Mouse (Mus musculus) thymus, adult 2 months (tissue): ENCODE measurements around the gene Rrp1. TPM values are rescaled to one million over a fixed set of nuclear protein-coding genes. Genes with fewer than 3 reads are reported as not detected.

Source experiments
- DNase-seq: peaks from one replicate; pipeline ENCODE4 v3.0.0; 2021
- H3K27ac ChIP-seq: fragments of 200-500 bp; 2 replicates; pipeline ENCODE4 v1.5.1; 2012; ENCODE audit warnings: low read length, control low read depth; ENCODE audit not compliant: control insufficient read depth, insufficient read depth
- H3K27me3 ChIP-seq: fragments of 200-500 bp; 2 replicates; pipeline ENCODE4 v1.6.1; 2012; ENCODE audit warnings: mild to moderate bottlenecking, low read length, moderate library complexity, mixed read lengths; ENCODE audit not compliant: control insufficient read depth, insufficient read depth
- H3K36me3 ChIP-seq: fragments of 200-500 bp; 2 replicates; pipeline ENCODE4 v1.6.1; 2012; ENCODE audit warnings: mild to moderate bottlenecking, low read length, moderate library complexity; ENCODE audit not compliant: control insufficient read depth, insufficient read depth
- H3K4me1 ChIP-seq: fragments of 200-500 bp; replicated peaks from 2 replicates; pipeline ENCODE4 v1.6.1; 2012; ENCODE audit warnings: low read length; ENCODE audit not compliant: control insufficient read depth, insufficient read depth
- H3K4me3 ChIP-seq: fragments of 200-500 bp; 2 replicates; pipeline ENCODE4 v1.5.1; 2012; ENCODE audit warnings: mild to moderate bottlenecking, low read length, control low read depth, moderate library complexity; ENCODE audit not compliant: control insufficient read depth, insufficient read depth
- CTCF ChIP-seq: fragments of 200-500 bp; IDR thresholded peaks from 2 replicates; pipeline ENCODE4 v1.5.1; 2012; ENCODE audit warnings: mild to moderate bottlenecking, control low read depth, low read length, moderate library complexity, borderline replicate concordance; ENCODE audit not compliant: control insufficient read depth, poor library complexity, insufficient read depth; ENCODE audit errors: extremely low read depth
- POLR2A ChIP-seq: fragments of 200-500 bp; IDR thresholded peaks from 2 replicates; pipeline ENCODE4 v1.6.1; 2012; ENCODE audit warnings: mild to moderate bottlenecking, low read length, control low read depth, moderate library complexity; ENCODE audit not compliant: control insufficient read depth, poor library complexity, insufficient read depth; ENCODE audit errors: extremely low read depth
- WGBS: fragments of 180-500 bp; shearing (Covaris S2); methylation state at CpG from one replicate; pipeline ENCODE4 v1.1.7; 2018; 5-methylcytosine and 5-hydroxymethylcytosine counted together
- polyA plus RNA-seq: library from polyadenylated mRNA; depleted of rRNA; stranded (reverse); fragments of >200 nt; gene quantifications from 2 replicates; pipeline ENCODE4 v1.2.3, GENCODE M21; 2012; rRNA removed

The Rrp1 gene
- polyA plus RNA-seq, 1 experiment = 133 TPM

DNA sequence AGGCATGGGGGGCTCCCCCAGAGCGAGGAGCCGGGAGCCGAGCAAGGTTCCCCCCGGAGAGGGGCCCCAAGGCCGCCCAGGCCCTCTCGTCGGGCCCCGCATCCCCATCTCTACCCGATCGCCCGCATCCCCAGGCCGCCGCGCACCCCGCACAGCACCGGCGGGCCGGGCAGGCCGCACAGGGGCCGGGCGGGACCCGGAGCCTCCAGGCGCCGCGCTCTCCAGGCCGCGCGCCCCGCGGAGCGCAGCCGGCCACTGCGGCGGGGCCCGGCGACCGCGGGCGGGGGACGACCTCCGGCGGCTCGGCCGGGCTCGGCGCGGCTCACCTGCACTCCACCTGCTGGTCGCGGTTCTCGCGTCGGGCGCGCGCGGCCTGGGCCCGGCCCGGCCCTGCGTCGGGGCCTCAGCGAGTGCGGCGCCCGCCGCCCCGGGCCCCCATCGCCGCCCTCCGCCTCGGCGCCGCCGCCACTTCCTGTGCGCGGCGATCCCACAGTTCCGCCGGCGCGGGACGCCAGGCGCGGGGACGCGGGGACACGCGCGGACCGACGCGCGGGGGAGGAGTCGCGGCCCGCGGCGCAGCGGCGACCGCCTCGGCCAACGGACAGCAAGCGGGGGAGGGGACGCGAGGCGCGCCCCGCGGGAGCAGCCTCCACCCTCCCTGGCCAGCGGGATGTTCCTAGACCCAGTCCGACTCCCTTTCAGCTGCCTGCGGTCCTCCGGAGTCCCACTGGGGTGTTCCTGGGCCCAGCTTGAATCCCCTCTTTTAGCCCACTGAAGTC is 60.8 kb downstream of the Rrp1 start, which contains the start of gene Agpat3:
Gene Agpat3, minus strand, starts transcription at position 603 of the 779 bp plus-strand sequence.
- Histone ChIP-seq H3K27me3 (no peaks in the 10 kb centered on the region), H3K27ac (peak within 1 kb of the TSS; percentile 47; the same call in 1 of the 2 replicates), H3K4me3 (peak within 1 kb of the TSS; percentile 99), H3K4me1 (peaks cover 14% of the 10 kb centered on the region), H3K36me3 (no peaks in the 10 kb centered on the region)
- DNase-seq = peak; percentile 54
- TF ChIP-seq POLR2A (no peak), CTCF (no peak)
- WGBS = 5% methylated on average over 113 of the region's 113 CpGs

DNA sequence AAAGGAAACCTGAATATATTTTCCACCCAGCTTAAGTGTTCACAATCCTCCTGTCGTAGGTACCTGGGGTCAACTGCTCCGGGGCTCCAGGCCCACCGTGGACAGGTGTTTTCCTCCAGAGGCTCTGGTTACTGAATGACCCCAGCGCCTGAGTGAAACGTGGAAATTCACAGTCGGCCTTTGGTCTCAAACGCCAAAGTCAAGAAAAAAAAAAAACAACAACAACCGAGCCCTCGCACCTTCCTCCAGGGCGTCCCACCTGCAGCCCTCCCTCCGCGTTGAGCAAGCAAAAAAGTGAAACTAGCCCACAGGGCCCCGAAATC is 61.3 kb downstream of the Rrp1 start:
- H3K4me1 ChIP-seq = peaks cover 14% of the 10 kb centered on the region
- peak overlapping the region; percentile 99 for H3K4me3 ChIP-seq
- peak overlapping the region; percentile 47; the same call in 1 of the 2 replicates for H3K27ac ChIP-seq
- 2% methylated on average over 13 of the region's 13 CpGs for WGBS
- H3K36me3 ChIP-seq = no peaks in the 10 kb centered on the region
- TF ChIP-seq CTCF = no peak
- no peak for TF ChIP-seq POLR2A
- H3K27me3 ChIP-seq = no peaks in the 10 kb centered on the region
- DNase-seq = no peak

DNA sequence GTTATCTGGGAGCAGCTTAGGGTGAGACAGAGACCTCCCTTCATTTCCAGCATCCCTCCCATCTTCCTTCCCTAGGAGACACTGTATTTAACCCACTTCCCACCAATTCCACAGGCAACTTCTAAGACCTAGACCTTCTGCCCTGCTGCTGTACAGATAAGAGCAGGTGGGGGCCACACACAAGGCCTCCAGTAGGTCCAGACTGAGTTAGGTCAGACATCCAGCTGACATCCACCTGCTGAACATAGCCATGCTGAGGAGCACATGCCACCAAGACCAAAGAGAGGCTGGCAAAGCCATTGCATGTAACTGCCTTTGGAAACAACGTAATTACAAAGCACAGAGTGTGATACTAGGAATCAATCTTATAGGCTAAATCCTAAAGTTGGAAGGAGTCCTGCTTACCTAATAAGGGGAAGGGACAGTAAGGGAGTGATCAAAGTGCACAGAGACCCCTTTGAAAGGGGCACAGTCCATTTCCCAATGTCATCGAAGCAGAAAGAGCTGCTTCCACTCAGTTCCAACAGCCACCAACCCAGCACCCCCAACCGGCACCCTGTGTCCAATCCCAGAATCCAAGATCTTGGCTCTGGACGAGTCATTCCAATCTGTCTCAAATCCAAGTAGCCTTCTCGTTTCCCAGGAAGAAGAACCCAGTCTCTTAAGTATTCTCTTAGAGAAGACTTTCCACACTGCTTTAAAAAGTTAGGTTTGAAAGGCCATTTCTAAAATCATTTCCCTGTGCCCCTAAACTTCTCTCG is 61.9 kb downstream of the Rrp1 start:
- no peak for DNase-seq
- 53% methylated on average over 6 of the region's 6 CpGs for whole genome bisulfite sequencing
- TF ChIP-seq CTCF = no peak
- TF ChIP-seq POLR2A = no peak

More for the DNA sequence above, 61.9 kb downstream of the Rrp1 start:
- H3K27me3 ChIP-seq = no peaks in the 10 kb centered on the region
- peak overlapping the region; percentile 99; the same call in 1 of the 2 replicates for H3K4me3 ChIP-seq
- no peaks in the 10 kb centered on the region for H3K36me3 ChIP-seq
- peaks cover 14% of the 10 kb centered on the region for H3K4me1 ChIP-seq
- H3K27ac ChIP-seq = no peak overlapping the region

Other genes starting within 250 kb of the Rrp1 start
- 148 and 156 TPM in 2 replicates for gene D10Jhu81e, start 243.3 kb downstream of the Rrp1 start, polyA plus RNA-seq
- 16.4 and 17.1 TPM in 2 replicates for gene Pwp2, start 227.9 kb downstream of the Rrp1 start, polyA plus RNA-seq
- gene Trappc10, start 168.4 kb downstream of the Rrp1 start, polyA plus RNA-seq = 96.0 and 105 TPM in 2 replicates
- gene Agpat3, start 60.6 kb downstream of the Rrp1 start, polyA plus RNA-seq = 386 and 423 TPM in 2 replicates
- gene Cstb, start 12.6 kb upstream of the Rrp1 start, polyA plus RNA-seq = 212 and 247 TPM in 2 replicates
- 26.1 and 28.8 TPM in 2 replicates for gene Pdxk, start 51.9 kb upstream of the Rrp1 start, polyA plus RNA-seq
- gene Olfr1358, start 104.4 kb upstream of the Rrp1 start, polyA plus RNA-seq = 0.09 TPM in 1 of 2 replicates, not detected in the other
- gene Ilvbl, start 161.3 kb upstream of the Rrp1 start, polyA plus RNA-seq = 235 and 243 TPM in 2 replicates
- gene Syde1, start 178.9 kb upstream of the Rrp1 start, polyA plus RNA-seq = 12.2 and 12.3 TPM in 2 replicates
- not detected in 2 replicates for gene Olfr1357, start 205.0 kb upstream of the Rrp1 start, polyA plus RNA-seq